Mouse (Mus musculus) neural tube, embryonic 14.5 days (tissue): ENCODE results near the gene Slc26a3. TPM values are rescaled to one million over a fixed set of nuclear protein-coding genes. Genes with fewer than 3 reads are reported as not detected.

Experiments
- ATAC-seq: fragments of 200-750 bp; cut with Nextera tagmentation; 2 replicates; pipeline ENCODE4 v1.8.0; 2017; ENCODE audit warnings: low read depth, mild to moderate bottlenecking, moderate TSS enrichment, moderate library complexity
- H3K27ac ChIP-seq: fragments of 300-500 bp; sonication (generic); 2 replicates; pipeline ENCODE4 v1.5.1; 2014; ENCODE audit warnings: low read depth, mild to moderate bottlenecking, control low read depth, low read length, moderate library complexity, mixed read lengths
- H3K27me3 ChIP-seq: fragments of 300-500 bp; sonication (generic); 2 replicates; pipeline ENCODE4 v1.6.1; 2014; ENCODE audit warnings: low read length; ENCODE audit not compliant: control insufficient read depth, insufficient read depth
- H3K36me3 ChIP-seq: fragments of 300-500 bp; sonication (generic); 2 replicates; pipeline ENCODE4 v1.6.1; 2014; ENCODE audit warnings: low read length, mixed read lengths; ENCODE audit not compliant: control insufficient read depth, insufficient read depth
- H3K4me1 ChIP-seq: fragments of 300-500 bp; sonication (generic); 2 replicates; pipeline ENCODE4 v1.6.1; 2014; ENCODE audit warnings: low read length; ENCODE audit not compliant: control insufficient read depth, insufficient read depth
- H3K4me2 ChIP-seq: fragments of 300-500 bp; sonication (generic); 2 replicates; pipeline ENCODE4 v1.6.1; 2014; ENCODE audit warnings: mild to moderate bottlenecking, low read depth, low read length, control low read depth
- H3K4me3 ChIP-seq: fragments of 300-500 bp; sonication (generic); 2 replicates; pipeline ENCODE4 v1.5.1; 2014; ENCODE audit warnings: low read depth, low read length, control low read depth, mixed read lengths
- H3K9ac ChIP-seq: fragments of 300-500 bp; sonication (generic); replicated peaks from 2 replicates; pipeline ENCODE4 v1.6.1; 2014; ENCODE audit warnings: low read depth, mild to moderate bottlenecking, control low read depth, low read length, mixed read lengths
- H3K9me3 ChIP-seq: fragments of 300-500 bp; sonication (generic); 2 replicates; pipeline ENCODE4 v1.6.1; 2016; ENCODE audit warnings: low read length; ENCODE audit not compliant: control insufficient read depth
- WGBS: fragments of 180-500 bp; shearing (Covaris S2); extraction: QIAGEN DNeasy Blood & Tissue Kit; methylation state at CpG from one replicate; pipeline ENCODE4 v1.1.7; 2014; 5-methylcytosine and 5-hydroxymethylcytosine counted together
- polyA plus RNA-seq: library from polyadenylated mRNA; unstranded; fragments of >200 nt; fragmentation: Nextera tagmentation; extraction: Ambion mirVana; gene quantifications from 2 replicates; pipeline ENCODE4 v1.2.1, GENCODE M21; 2014

The Slc26a3 gene
- polyA plus RNA-seq, 1 experiment from 2014 or later, result 0.72 TPM

DNA sequence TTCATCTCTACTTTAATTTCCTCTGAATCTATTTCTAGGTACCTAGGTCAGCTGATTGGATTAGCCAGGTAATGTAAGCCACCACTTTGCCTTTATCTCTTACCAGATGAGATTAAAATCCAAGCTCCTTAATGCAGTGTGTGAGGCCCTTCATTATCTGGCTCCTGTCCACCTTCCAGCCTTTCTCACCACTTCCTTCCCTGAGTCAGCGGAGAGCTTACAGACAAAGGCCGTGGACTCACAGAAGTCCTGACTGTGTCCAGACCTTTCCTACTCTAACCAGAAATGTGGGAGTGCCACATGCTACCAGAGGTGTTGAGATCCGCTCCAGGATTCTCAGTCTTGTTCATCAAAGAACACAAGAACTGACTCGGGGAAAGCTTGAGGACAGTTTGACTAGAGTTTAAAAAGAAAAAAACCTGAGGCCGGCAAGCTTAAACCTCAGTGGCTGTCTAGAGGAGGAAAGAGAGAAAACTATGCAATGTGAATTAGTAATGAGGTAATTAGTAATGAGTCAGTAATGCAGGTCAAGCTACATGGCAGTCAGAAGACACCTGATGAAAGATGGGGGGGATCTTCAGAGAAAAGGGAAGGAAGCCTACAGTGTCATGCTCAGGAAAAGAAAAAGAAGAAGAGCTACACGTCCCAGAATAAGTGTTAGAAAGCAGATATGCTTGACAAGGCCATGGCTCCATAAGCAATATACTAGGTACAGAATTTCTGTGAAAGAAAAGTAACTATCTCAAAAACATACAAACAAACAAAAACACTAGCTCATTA is 123.2 kb downstream of the Slc26a3 start:
- Histone ChIP-seq H3K27me3 (no peaks in the 10 kb centered on the region), H3K9ac (no peak overlapping the region), H3K9me3 (no peaks in the 10 kb centered on the region), H3K27ac (no peak overlapping the region), H3K36me3 (no peaks in the 10 kb centered on the region), H3K4me2 (no peak overlapping the region), H3K4me3 (no peak overlapping the region), H3K4me1 (no peaks in the 10 kb centered on the region)
- 81% methylated on average over 6 of the region's 6 CpGs for WGBS
- no peak for ATAC-seq

DNA sequence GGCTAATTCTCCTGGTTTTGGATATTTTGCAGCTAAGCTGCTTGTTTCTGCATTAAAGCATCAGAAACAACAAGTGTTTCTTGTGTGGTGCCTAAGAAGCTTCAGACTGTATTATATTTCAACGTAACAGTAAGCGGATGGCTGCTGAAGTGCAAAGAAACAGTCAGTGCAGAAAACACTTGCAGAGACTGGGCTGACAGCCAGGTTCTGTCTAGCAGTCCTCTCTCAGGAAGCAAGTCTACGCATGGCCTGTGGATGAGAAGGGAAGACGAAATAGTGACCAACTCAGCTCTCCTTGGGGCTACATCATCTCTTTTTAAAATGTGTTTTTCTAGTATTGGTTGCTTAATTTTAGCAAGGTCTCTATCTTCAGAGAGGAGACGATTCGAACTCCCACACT is 129.4 kb downstream of the Slc26a3 start:
- no peak overlapping the region for H3K4me3 ChIP-seq
- WGBS, result 84% methylated on average over 6 of the region's 6 CpGs

DNA sequence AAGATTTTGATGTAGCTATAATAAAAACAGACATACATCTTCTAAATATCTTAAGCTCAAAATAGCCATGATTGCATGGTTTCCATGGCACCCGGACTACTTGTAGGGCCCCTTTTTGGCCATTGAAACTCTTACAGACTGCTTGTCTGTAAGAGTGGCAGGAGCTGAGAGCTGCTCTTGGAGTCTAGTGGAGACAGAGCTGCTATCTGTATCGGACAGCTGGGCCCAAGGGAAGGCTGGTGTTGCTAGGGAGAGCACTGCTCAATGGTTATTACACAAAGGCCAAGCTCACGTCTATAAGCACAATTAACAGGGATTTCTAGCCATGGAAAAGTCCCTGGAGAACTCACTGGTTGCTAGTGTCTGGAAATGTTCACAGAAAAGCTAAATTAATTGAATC is 130.7 kb downstream of the Slc26a3 start:
- Histone ChIP-seq H3K9ac (no peak overlapping the region), H3K27me3 (no peaks in the 10 kb centered on the region), H3K4me3 (no peak overlapping the region), H3K4me1 (no peaks in the 10 kb centered on the region), H3K36me3 (no peaks in the 10 kb centered on the region), H3K27ac (no peak overlapping the region), H3K4me2 (no peak overlapping the region), H3K9me3 (no peaks in the 10 kb centered on the region)
- ATAC-seq, result no peak
- WGBS, result 65% methylated on average over 3 of the region's 3 CpGs

More for the DNA sequence above, 129.4 kb downstream of the Slc26a3 start:
- Histone ChIP-seq H3K4me1 (no peaks in the 10 kb centered on the region), H3K9me3 (no peaks in the 10 kb centered on the region), H3K9ac (no peak overlapping the region), H3K4me2 (no peak overlapping the region), H3K36me3 (no peaks in the 10 kb centered on the region), H3K27ac (no peak overlapping the region), H3K27me3 (no peaks in the 10 kb centered on the region)
- no peak for ATAC-seq

Other genes starting within 250 kb of the Slc26a3 start
- gene Gm6993, start 150.1 kb upstream of the Slc26a3 start, polyA plus RNA-seq, result not detected in 2 replicates
- gene Lamb1, start 125.6 kb upstream of the Slc26a3 start, polyA plus RNA-seq, result 4.9 and 26.7 TPM in 2 replicates
- 132 and 141 TPM in 2 replicates for gene Dld, start 39.4 kb upstream of the Slc26a3 start, polyA plus RNA-seq
- 21.2 and 22.2 TPM in 2 replicates for gene Cbll1, start 108.7 kb downstream of the Slc26a3 start, polyA plus RNA-seq
- 0.11 TPM in 1 of 2 replicates, not detected in the other for gene Slc26a4, start 169.1 kb downstream of the Slc26a3 start, polyA plus RNA-seq
- gene Bcap29, start 243.8 kb downstream of the Slc26a3 start, polyA plus RNA-seq, result 33.1 and 33.7 TPM in 2 replicates